Mouse (Mus musculus) heart, adult 2 months (tissue): ENCODE data around the gene Kdm1b.

ENCODE experiments used
- CTCF ChIP-seq: fragments of 200-600 bp; IDR thresholded peaks from 2 replicates; pipeline ENCODE4 v1.8.1; 2022; ENCODE audit warnings: antibody characterized with exemption, mild to moderate bottlenecking, moderate library complexity
- EP300 ChIP-seq: fragments of 200-500 bp; IDR thresholded peaks from 2 replicates; pipeline ENCODE4 v1.6.1; 2011; ENCODE audit warnings: low read depth, low read length, control low read depth; ENCODE audit not compliant: insufficient read depth
- POLR2A ChIP-seq: fragments of 200-500 bp; IDR thresholded peaks from 2 replicates; pipeline ENCODE4 v1.6.1; 2011; ENCODE audit warnings: mild to moderate bottlenecking, low read depth, low read length, control low read depth; ENCODE audit not compliant: insufficient read depth

DNA sequence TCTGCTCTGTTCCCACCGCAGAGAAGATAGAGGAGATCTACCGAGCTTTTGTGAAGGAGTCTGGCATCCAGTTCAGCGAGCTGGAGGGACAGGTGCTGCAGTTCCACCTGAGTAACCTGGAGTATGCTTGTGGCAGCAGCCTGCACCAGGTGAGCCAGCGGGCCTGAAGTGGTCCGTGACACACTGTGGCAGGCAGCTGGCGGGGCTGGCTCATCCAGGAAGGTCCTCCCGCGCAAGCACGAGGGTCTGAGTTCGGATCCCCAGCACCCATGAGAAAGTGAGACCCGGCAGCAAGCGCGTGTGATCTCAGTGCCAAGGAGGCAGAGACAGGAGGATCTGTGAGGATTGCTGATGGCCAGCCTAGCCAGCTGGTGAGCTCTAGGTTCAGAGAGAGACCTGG lies 28.6 kb downstream of the Kdm1b start:
- TF ChIP-seq POLR2A (no peak), CTCF (no peak), EP300 (no peak)
